Mouse (Mus musculus) left cerebral cortex, postnatal 4 days (tissue): ENCODE measurements around the gene Wdr83. TPM values are rescaled to one million over a fixed set of nuclear protein-coding genes. Genes with fewer than 3 reads are reported as not detected.
A peak's percentile ranks its signal among the peaks of the same experiment; 100 is the strongest.

Source experiments
- DNase-seq: peaks from one replicate; pipeline ENCODE4 v3.0.0-alpha.2; 2022
- intact Hi-C: fragments of 180-260 bp; cut with DNase I; formaldehyde crosslinking; loops from one replicate; pipeline ENCODE4 v1.15.1; 2025
- total RNA-seq, 2 experiments: library from RNA; stranded (reverse); gene quantifications; 2 replicates each; pipeline ENCODE4 v1.2.3; 2021

Wdr83 gene
- total RNA-seq, 2 experiments from 2014 or later, result 21.4 to 21.7 TPM

GRCm38 (mm10) chr8:85080532-85081215 is 432 bp downstream of the Wdr83 start, which contains the start of gene Wdr83os:
Gene Wdr83os, plus strand, starts transcription at chr8:85080740.
- peak; percentile 47 for DNase-seq

GRCm38 (mm10) chr8:85080214-85080531 is 933 bp downstream of the Wdr83 start:
- DNase-seq, result no peak
- intact Hi-C loops, result loop anchor here (5.0 kb wide), 1 partner anchor 92 kb away; no protein-coding TSS in a partner anchor

More at GRCm38 (mm10) chr8:85080532-85081215, 432 bp downstream of the Wdr83 start, which contains the start of gene Wdr83os:
- intact Hi-C loops, result loop anchor here (5.0 kb wide), 1 partner anchor 92 kb away; no protein-coding TSS in a partner anchor

- DNase-seq, result peak; percentile 80
- intact Hi-C loops, result no loop called here
Measured at GRCm38 (mm10) chr8:85076993-85077392, 4.1 kb downstream of the Wdr83 start.

- peak; percentile 57 for DNase-seq
- intact Hi-C loops, result no loop called here
Measured at GRCm38 (mm10) chr8:85076001-85076400, 5.1 kb downstream of the Wdr83 start.

- no peak for DNase-seq
- intact Hi-C loops, result no loop called here
Measured at GRCm38 (mm10) chr8:85074617-85075016, 6.5 kb downstream of the Wdr83 start.

GRCm38 (mm10) chr8:85074167-85074566 is 6.9 kb downstream of the Wdr83 start:
- intact Hi-C loops, result no loop called here
- no peak for DNase-seq

- DNase-seq, result no peak
- intact Hi-C loops, result no loop called here
Measured at GRCm38 (mm10) chr8:85073041-85073612, 8.0 kb downstream of the Wdr83 start.

- DNase-seq, result no peak
Measured at GRCm38 (mm10) chr8:85072364-85072929, 8.7 kb downstream of the Wdr83 start.

GRCm38 (mm10) chr8:85071514-85072281 is 9.4 kb downstream of the Wdr83 start, which contains the start of gene Dhps:
Gene Dhps, plus strand, starts transcription at chr8:85071757.
- DNase-seq, result peak; percentile 93

More at GRCm38 (mm10) chr8:85072364-85072929, 8.7 kb downstream of the Wdr83 start:
- intact Hi-C loops, result no loop called here

GRCm38 (mm10) chr8:85071041-85071440 is 10.1 kb downstream of the Wdr83 start:
- intact Hi-C loops, result no loop called here
- no peak for DNase-seq

More at GRCm38 (mm10) chr8:85071514-85072281, 9.4 kb downstream of the Wdr83 start, which contains the start of gene Dhps:
- intact Hi-C loops, result no loop called here

GRCm38 (mm10) chr8:85067982-85068381 is 13.1 kb downstream of the Wdr83 start, which contains the start of gene Gm5741:
Gene Gm5741, minus strand, starts transcription at chr8:85067982.
- DNase-seq, result peak; percentile 56
- intact Hi-C loops, result no loop called here

- intact Hi-C loops, result no loop called here
- no peak for DNase-seq
Measured at GRCm38 (mm10) chr8:85067155-85067554, 14.0 kb downstream of the Wdr83 start.

GRCm38 (mm10) chr8:85065213-85065612 is 15.9 kb downstream of the Wdr83 start:
- no peak for DNase-seq
- intact Hi-C loops, result no loop called here

GRCm38 (mm10) chr8:85062603-85063002 is 18.5 kb downstream of the Wdr83 start:
- intact Hi-C loops, result no loop called here
- no peak for DNase-seq

- DNase-seq, result peak; percentile 88
- intact Hi-C loops, result no loop called here
Measured at GRCm38 (mm10) chr8:85059879-85060616, 21.1 kb downstream of the Wdr83 start, which contains the start of gene Fbxw9. Gene Fbxw9, plus strand, starts transcription at chr8:85060055.

GRCm38 (mm10) chr8:85057367-85057766 is 23.7 kb downstream of the Wdr83 start:
- DNase-seq, result no peak
- intact Hi-C loops, result no loop called here

GRCm38 (mm10) chr8:85043619-85044018 is 37.5 kb downstream of the Wdr83 start:
- intact Hi-C loops, result no loop called here
- DNase-seq, result no peak

- intact Hi-C loops, result no loop called here
Measured at GRCm38 (mm10) chr8:85037681-85038531, 43.2 kb downstream of the Wdr83 start.

GRCm38 (mm10) chr8:85037366-85037680 is 43.8 kb downstream of the Wdr83 start:
- intact Hi-C loops, result no loop called here
- peak; percentile 61 for DNase-seq

More at GRCm38 (mm10) chr8:85037681-85038531, 43.2 kb downstream of the Wdr83 start:
- DNase-seq, result peak; percentile 37
